Mouse (Mus musculus) midbrain, embryonic 14.5 days (tissue): ENCODE results near the gene Entpd5. TPM values are rescaled to one million over a fixed set of nuclear protein-coding genes. Genes with fewer than 3 reads are reported as not detected.

Experiments used
- ATAC-seq: fragments of 200-750 bp; cut with Nextera tagmentation; 2 replicates; pipeline ENCODE4 v1.8.0; 2017; ENCODE audit warnings: moderate number of reproducible peaks, moderate library complexity; ENCODE audit not compliant: low FRiP score, low TSS enrichment
- DNase-seq: peaks from one replicate; pipeline ENCODE4 v3.0.0-alpha.2; 2015
- H3K27ac ChIP-seq: fragments of 300-500 bp; sonication (generic); replicated peaks from 2 replicates; pipeline ENCODE4 v1.5.1; 2014; ENCODE audit warnings: mild to moderate bottlenecking, low read depth, low read length, moderate library complexity
- H3K27me3 ChIP-seq: fragments of 300-500 bp; sonication (generic); 2 replicates; pipeline ENCODE4 v1.6.1; 2014; ENCODE audit warnings: low read length, control low read depth, mixed read lengths; ENCODE audit not compliant: control insufficient read depth, insufficient read depth
- H3K36me3 ChIP-seq: fragments of 300-500 bp; sonication (generic); 2 replicates; pipeline ENCODE4 v1.6.1; 2014; ENCODE audit warnings: low read length, control low read depth; ENCODE audit not compliant: control insufficient read depth, insufficient read depth
- H3K4me1 ChIP-seq: fragments of 300-500 bp; sonication (generic); 2 replicates; pipeline ENCODE4 v1.6.1; 2014; ENCODE audit warnings: mild to moderate bottlenecking, antibody characterized with exemption, low read length, control low read depth; ENCODE audit not compliant: control insufficient read depth, insufficient read depth
- H3K4me2 ChIP-seq: fragments of 300-500 bp; sonication (generic); 2 replicates; pipeline ENCODE4 v1.6.1; 2014; ENCODE audit warnings: mild to moderate bottlenecking, low read length, moderate library complexity
- H3K4me3 ChIP-seq: fragments of 300-500 bp; sonication (generic); replicated peaks from 2 replicates; pipeline ENCODE4 v1.5.1; 2014; ENCODE audit warnings: low read depth, low read length
- H3K9ac ChIP-seq: fragments of 300-500 bp; sonication (generic); replicated peaks from 2 replicates; pipeline ENCODE4 v1.6.1; 2014; ENCODE audit warnings: mild to moderate bottlenecking, low read length, moderate library complexity
- H3K9me3 ChIP-seq: fragments of 300-500 bp; sonication (generic); 2 replicates; pipeline ENCODE4 v1.6.1; 2016; ENCODE audit warnings: low read length, control low read depth, mixed read lengths; ENCODE audit not compliant: control insufficient read depth
- WGBS: fragments of 180-500 bp; shearing (Covaris S2); extraction: QIAGEN DNeasy Blood & Tissue Kit; methylation state at CpG from one replicate; pipeline ENCODE4 v1.1.7; 2014; 5-methylcytosine and 5-hydroxymethylcytosine counted together
- polyA plus RNA-seq: library from polyadenylated mRNA; unstranded; fragments of >200 nt; fragmentation: Nextera tagmentation; extraction: Ambion mirVana; gene quantifications from 2 replicates; pipeline ENCODE4 v1.2.1, GENCODE M21; 2014

Gene Entpd5
- polyA plus RNA-seq, 1 experiment from 2014 or later, result 12.1 TPM

DNA sequence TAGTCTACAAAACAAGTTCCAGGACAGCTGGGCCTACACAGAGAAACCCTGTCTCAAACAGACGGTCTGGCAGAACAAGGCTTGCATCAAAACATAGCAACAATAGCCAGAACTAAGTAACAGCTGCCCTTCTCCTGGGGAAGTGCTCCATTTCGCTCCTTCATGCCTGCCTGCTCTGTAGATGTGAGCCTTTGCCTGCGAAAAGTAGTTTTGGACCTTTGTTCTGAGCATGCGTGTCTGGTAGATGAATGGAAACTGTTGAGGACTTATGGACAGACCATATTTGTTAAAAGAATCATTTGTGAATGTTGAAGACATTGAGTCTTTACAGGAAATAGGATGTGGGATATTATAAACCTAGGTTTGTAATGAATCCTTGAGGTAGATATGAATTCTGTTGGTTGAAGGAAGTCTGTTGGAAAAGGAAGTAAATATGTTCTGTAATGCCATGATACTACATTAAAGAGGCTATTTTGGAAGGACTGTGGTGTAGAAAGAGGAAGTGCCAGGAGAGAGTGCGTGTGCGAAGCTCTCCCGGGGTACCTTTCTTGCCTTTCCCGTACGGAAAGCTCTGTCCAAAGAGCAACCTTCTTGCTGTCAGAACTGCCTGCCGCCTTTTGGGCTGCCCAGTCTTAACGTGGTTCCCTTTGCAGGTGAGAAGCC is 71.7 kb downstream of the Entpd5 start:
- Histone ChIP-seq H3K9ac (no peak overlapping the region), H3K4me2 (no peak overlapping the region), H3K9me3 (no peaks in the 10 kb centered on the region), H3K36me3 (peaks cover 91% of the 10 kb centered on the region), H3K27ac (no peak overlapping the region), H3K4me1 (no peaks in the 10 kb centered on the region), H3K4me3 (no peak overlapping the region), H3K27me3 (no peaks in the 10 kb centered on the region)
- DNase-seq (no peak), ATAC-seq (no peak)
- 95% methylated on average over 11 of the region's 11 CpGs for WGBS

DNA sequence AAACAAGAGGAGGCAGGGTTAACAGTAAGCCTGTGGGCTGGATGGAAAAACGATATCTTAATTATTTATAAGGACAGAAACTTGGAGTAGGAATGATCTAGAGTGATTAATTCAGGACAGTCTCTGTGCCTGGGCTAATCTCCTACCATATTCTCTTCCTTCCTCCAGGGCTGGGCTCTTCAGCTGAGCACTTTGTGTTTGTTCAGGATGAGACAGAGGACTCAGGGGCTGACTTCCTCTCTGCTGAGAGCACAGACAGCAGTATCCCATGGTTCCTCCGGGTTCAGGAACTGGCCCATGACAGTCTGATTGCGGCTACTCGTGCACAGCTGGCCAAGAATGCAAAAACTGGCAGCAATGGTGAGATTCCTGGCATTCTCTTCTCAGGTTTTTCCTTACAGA is 81.7 kb downstream of the Entpd5 start:
- no peak overlapping the region for H3K9ac ChIP-seq
- no peaks in the 10 kb centered on the region for H3K4me1 ChIP-seq
- ATAC-seq, result no peak
- no peak overlapping the region for H3K4me2 ChIP-seq
- H3K9me3 ChIP-seq, result no peaks in the 10 kb centered on the region
- DNase-seq, result no peak
- peaks cover 66% of the 10 kb centered on the region for H3K36me3 ChIP-seq
- no peak overlapping the region for H3K4me3 ChIP-seq
- no peaks in the 10 kb centered on the region for H3K27me3 ChIP-seq
- H3K27ac ChIP-seq, result no peak overlapping the region
- WGBS, result 90% methylated on average over 4 of the region's 4 CpGs

Other genes starting within 250 kb of the Entpd5 start
- gene Elmsan1, start 190.1 kb downstream of the Entpd5 start, polyA plus RNA-seq, result 2.7 and 4.3 TPM in 2 replicates
- gene Ptgr2, start 123.8 kb downstream of the Entpd5 start, polyA plus RNA-seq, result 14.0 and 14.4 TPM in 2 replicates
- 62.9 and 79.8 TPM in 2 replicates for gene Zfp410, start 92.2 kb downstream of the Entpd5 start, polyA plus RNA-seq
- gene Coq6, start 47.4 kb downstream of the Entpd5 start, polyA plus RNA-seq, result 46.9 and 47.9 TPM in 2 replicates
- 15.9 TPM in 2 replicates for gene Fam161b, start 47.2 kb downstream of the Entpd5 start, polyA plus RNA-seq
- 2.8 and 3.4 TPM in 2 replicates for gene Bbof1, start within 50 bp of the Entpd5 start, polyA plus RNA-seq
- gene Rnf113a2, start 8.2 kb upstream of the Entpd5 start, polyA plus RNA-seq, result 21.8 and 22.6 TPM in 2 replicates
- gene Aldh6a1, start 42.0 kb upstream of the Entpd5 start, polyA plus RNA-seq, result 29.6 and 39.4 TPM in 2 replicates
- 37.1 and 41.5 TPM in 2 replicates for gene Lin52, start 42.4 kb upstream of the Entpd5 start, polyA plus RNA-seq
- 2.7 and 4.0 TPM in 2 replicates for gene Vsx2, start 160.7 kb upstream of the Entpd5 start, polyA plus RNA-seq
- gene Abcd4, start 208.4 kb upstream of the Entpd5 start, polyA plus RNA-seq, result 8.6 and 8.7 TPM in 2 replicates
- gene Vrtn, start 232.0 kb upstream of the Entpd5 start, polyA plus RNA-seq, result 0.32 TPM in 1 of 2 replicates, not detected in the other